Mouse (Mus musculus) kidney, postnatal 0 days (tissue): ENCODE results near the gene Olfr1313. TPM values are rescaled to one million over a fixed set of nuclear protein-coding genes. Genes with fewer than 3 reads are reported as not detected.
"Not testable (repeated sequence)": the region's sequence is repeated elsewhere in the genome, so short reads cannot be mapped to it uniquely, and the experiment has no call there.

Source experiments
- ATAC-seq: fragments of 200-750 bp; cut with Nextera tagmentation; replicated peaks from 2 replicates; pipeline ENCODE4 v1.8.0; 2017; ENCODE audit warnings: low read depth, moderate number of reproducible peaks, moderate TSS enrichment, moderate library complexity; ENCODE audit not compliant: low FRiP score
- DNase-seq: peaks from one replicate; pipeline ENCODE4 v3.0.0-alpha.2; 2016; ENCODE audit warnings: low spot score
- H3K27ac ChIP-seq: fragments of 300-500 bp; sonication (generic); 2 replicates; pipeline ENCODE4 v1.5.1; 2014; ENCODE audit warnings: mild to moderate bottlenecking
- H3K27me3 ChIP-seq: fragments of 300-500 bp; sonication (generic); 2 replicates; pipeline ENCODE4 v1.6.1; 2014; ENCODE audit warnings: low read length, mixed read lengths; ENCODE audit not compliant: insufficient read depth
- H3K36me3 ChIP-seq: fragments of 300-500 bp; sonication (generic); 2 replicates; pipeline ENCODE4 v1.6.1; 2014; ENCODE audit warnings: low read length, mixed read lengths; ENCODE audit not compliant: insufficient read depth
- H3K4me1 ChIP-seq: fragments of 300-500 bp; sonication (generic); replicated peaks from 2 replicates; pipeline ENCODE4 v1.6.1; 2014; ENCODE audit warnings: antibody characterized with exemption, low read length, mixed read lengths; ENCODE audit not compliant: insufficient read depth
- H3K4me2 ChIP-seq: fragments of 300-500 bp; sonication (generic); 2 replicates; pipeline ENCODE4 v1.6.1; 2014; ENCODE audit warnings: mild to moderate bottlenecking, low read length, moderate library complexity, mixed read lengths
- H3K4me3 ChIP-seq: fragments of 300-500 bp; sonication (generic); replicated peaks from 2 replicates; pipeline ENCODE4 v1.5.1; 2014; ENCODE audit warnings: low read depth, low read length
- H3K9ac ChIP-seq: fragments of 300-500 bp; sonication (generic); 2 replicates; pipeline ENCODE4 v1.6.1; 2014; ENCODE audit warnings: low read depth, low read length
- H3K9me3 ChIP-seq: fragments of 300-500 bp; sonication (generic); replicated peaks from 2 replicates; pipeline ENCODE4 v1.6.1; 2016; ENCODE audit warnings: low read length, inconsistent platforms, mixed read lengths
- CTCF ChIP-seq: IDR thresholded peaks from 2 replicates; pipeline ENCODE4 v1.5.1; 2016; ENCODE audit warnings: antibody characterized with exemption, low read depth, mild to moderate bottlenecking, moderate library complexity
- WGBS: fragments of 180-500 bp; shearing (Covaris S2); extraction: QIAGEN DNeasy Blood & Tissue Kit; methylation state at CpG from one replicate; pipeline ENCODE4 v1.1.7; 2014; 5-methylcytosine and 5-hydroxymethylcytosine counted together
- polyA plus RNA-seq: library from polyadenylated mRNA; unstranded; fragments of >200 nt; fragmentation: Nextera tagmentation; extraction: Ambion mirVana; gene quantifications from 2 replicates; pipeline ENCODE4 v1.2.1, GENCODE M21; 2015

Olfr1313 gene
- polyA plus RNA-seq = not detected in 2 replicates

GRCm38 (mm10) chr2:112077743-112078142 is at the start of gene Olfr1313:
TSS of gene Olfr1313 (minus strand) at chr2:112077843.
- no peaks in the 10 kb centered on the region for H3K4me1 ChIP-seq
- H3K9ac ChIP-seq = no peak within 1 kb of the TSS
- DNase-seq = no peak
- H3K4me3 ChIP-seq = no peak within 1 kb of the TSS
- no peak within 1 kb of the TSS for H3K4me2 ChIP-seq
- no peak for ATAC-seq
- H3K27ac ChIP-seq = no peak within 1 kb of the TSS
- TF ChIP-seq CTCF = no peak
- no peaks in the 10 kb centered on the region for H3K9me3 ChIP-seq
- no peaks in the 10 kb centered on the region for H3K36me3 ChIP-seq
- H3K27me3 ChIP-seq = no peaks in the 10 kb centered on the region

GRCm38 (mm10) chr2:112115340-112115739 is 37.7 kb upstream of the Olfr1313 start, which contains the start of gene Olfr1315-ps1:
TSS of gene Olfr1315-ps1 (minus strand) at chr2:112115440.
- no peak for DNase-seq
- Histone ChIP-seq H3K4me1 (no peaks in the 10 kb centered on the region), H3K4me3 (no peak within 1 kb of the TSS), H3K9me3 (no peaks in the 10 kb centered on the region), H3K9ac (no peak within 1 kb of the TSS), H3K36me3 (no peaks in the 10 kb centered on the region), H3K4me2 (no peak within 1 kb of the TSS), H3K27me3 (no peaks in the 10 kb centered on the region), H3K27ac (no peak within 1 kb of the TSS)
- no peak for ATAC-seq
- WGBS = 78% methylated on average over 1 of the region's 1 CpGs
- no peak for TF ChIP-seq CTCF

DNA sequence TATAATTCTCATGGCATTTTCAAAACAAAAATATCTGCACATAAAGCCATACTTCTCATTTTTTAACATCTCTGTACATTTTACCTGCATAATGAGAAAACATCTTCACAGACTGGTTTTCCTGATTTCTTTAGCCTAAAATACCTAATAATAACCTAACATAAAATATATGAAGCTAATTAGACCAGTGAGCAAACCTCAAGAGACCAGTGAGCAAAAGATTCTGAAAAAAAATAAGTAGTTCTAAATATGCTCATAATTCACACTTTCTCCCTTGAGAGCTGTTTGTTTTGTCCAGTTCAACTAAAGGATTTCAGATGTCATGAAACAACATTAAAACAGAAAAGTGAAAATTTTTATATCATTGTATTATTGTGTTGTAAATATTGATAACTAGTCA is 19.0 kb upstream of the Olfr1313 start, which contains the start of gene Olfr1314:
Olfr1314 (minus strand) TSS at position 101 of the 400 bp plus-strand sequence.
- Histone ChIP-seq H3K36me3 (no peaks in the 10 kb centered on the region), H3K4me3 (no peak within 1 kb of the TSS), H3K27me3 (no peaks in the 10 kb centered on the region), H3K27ac (no peak within 1 kb of the TSS), H3K4me1 (no peaks in the 10 kb centered on the region), H3K9ac (no peak within 1 kb of the TSS), H3K4me2 (no peak within 1 kb of the TSS), H3K9me3 (no peaks in the 10 kb centered on the region)
- ATAC-seq (no peak), DNase-seq (no peak)
- TF ChIP-seq CTCF = no peak

GRCm38 (mm10) chr2:112050138-112050537 is 27.5 kb downstream of the Olfr1313 start, which contains the start of gene Olfr1312:
TSS of gene Olfr1312 (minus strand) at chr2:112050238.
- Histone ChIP-seq H3K27me3 (no peaks in the 10 kb centered on the region), H3K4me3 (no peak within 1 kb of the TSS), H3K27ac (no peak within 1 kb of the TSS), H3K9ac (no peak within 1 kb of the TSS), H3K9me3 (no peaks in the 10 kb centered on the region), H3K36me3 (no peaks in the 10 kb centered on the region), H3K4me1 (no peaks in the 10 kb centered on the region), H3K4me2 (no peak within 1 kb of the TSS)
- WGBS = 26% methylated on average over 1 of the region's 1 CpGs
- TF ChIP-seq CTCF = no peak
- ATAC-seq (no peak), DNase-seq (no peak)

DNA sequence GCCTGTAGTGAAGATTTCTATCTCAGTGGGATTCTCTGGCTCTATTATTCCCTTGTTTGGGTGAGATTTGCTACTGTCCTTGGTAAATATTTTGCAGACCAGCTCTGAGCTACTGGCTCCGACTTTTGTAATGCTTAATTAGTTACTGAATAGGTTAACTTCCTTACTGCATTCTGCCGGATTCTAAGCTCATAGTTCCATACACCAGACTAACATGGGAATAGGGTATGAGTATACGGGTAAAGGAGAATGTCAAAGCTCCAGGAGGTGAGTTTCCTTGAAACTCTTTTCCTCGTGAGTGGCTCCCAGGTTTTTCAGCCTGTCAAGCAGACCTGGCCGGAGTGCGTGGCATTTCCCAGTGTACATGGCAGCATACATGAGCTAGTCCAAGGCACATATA is 50.7 kb downstream of the Olfr1313 start:
- H3K9ac ChIP-seq, H3K4me3 ChIP-seq, H3K27me3 ChIP-seq, H3K27ac ChIP-seq, H3K9me3 ChIP-seq, H3K4me1 ChIP-seq, ATAC-seq, H3K4me2 ChIP-seq, H3K36me3 ChIP-seq: not testable (repeated sequence)
- peak; percentile 0 for DNase-seq
- 39% methylated on average over 6 of the region's 6 CpGs for WGBS

GRCm38 (mm10) chr2:112024312-112024711 is 53.3 kb downstream of the Olfr1313 start, which contains the start of gene Olfr1311:
TSS of gene Olfr1311 (minus strand) at chr2:112024412.
- H3K4me1 ChIP-seq = no peaks in the 10 kb centered on the region
- no peak within 1 kb of the TSS for H3K27ac ChIP-seq
- 92% methylated on average over 2 of the region's 2 CpGs for WGBS
- H3K4me2 ChIP-seq = no peak within 1 kb of the TSS
- no peak for TF ChIP-seq CTCF
- H3K4me3 ChIP-seq = no peak within 1 kb of the TSS
- ATAC-seq (no peak), DNase-seq (no peak)
- no peaks in the 10 kb centered on the region for H3K36me3 ChIP-seq
- H3K27me3 ChIP-seq = no peaks in the 10 kb centered on the region
- no peaks in the 10 kb centered on the region for H3K9me3 ChIP-seq
- H3K9ac ChIP-seq = no peak within 1 kb of the TSS

Other genes starting within 250 kb of the Olfr1313 start
- gene Olfr1305, start 200.7 kb downstream of the Olfr1313 start, polyA plus RNA-seq = not detected in 2 replicates
- not detected in 2 replicates for gene Olfr1306, start 161.6 kb downstream of the Olfr1313 start, polyA plus RNA-seq
- gene Olfr1307, start 128.4 kb downstream of the Olfr1313 start, polyA plus RNA-seq = not detected in 2 replicates
- not detected in 2 replicates for gene Olfr1308, start 112.9 kb downstream of the Olfr1313 start, polyA plus RNA-seq
- gene Olfr1309, start 87.6 kb downstream of the Olfr1313 start, polyA plus RNA-seq = not detected in 2 replicates
- gene Olfr1310, start 65.1 kb downstream of the Olfr1313 start, polyA plus RNA-seq = not detected in 2 replicates
- not detected in 2 replicates for gene Olfr1311, start 53.4 kb downstream of the Olfr1313 start, polyA plus RNA-seq
- gene Olfr1312, start 27.6 kb downstream of the Olfr1313 start, polyA plus RNA-seq = not detected in 2 replicates
- gene Olfr1314, start 18.9 kb upstream of the Olfr1313 start, polyA plus RNA-seq = not detected in 2 replicates
- gene Olfr1315-ps1, start 37.6 kb upstream of the Olfr1313 start, polyA plus RNA-seq = not detected in 2 replicates
- gene Olfr1316, start 57.1 kb upstream of the Olfr1313 start, polyA plus RNA-seq = not detected in 2 replicates
- not detected in 2 replicates for gene Olfr1317, start 62.5 kb upstream of the Olfr1313 start, polyA plus RNA-seq
- gene Olfr1318, start 76.4 kb upstream of the Olfr1313 start, polyA plus RNA-seq = 0.10 and 0.11 TPM in 2 replicates
- gene Lpcat4, start 161.6 kb upstream of the Olfr1313 start, polyA plus RNA-seq = 18.5 and 19.7 TPM in 2 replicates
- 0.05 TPM in 2 replicates for gene Nutm1, start 181.4 kb upstream of the Olfr1313 start, polyA plus RNA-seq
- gene Nop10, start 184.1 kb upstream of the Olfr1313 start, polyA plus RNA-seq = 232 and 252 TPM in 2 replicates
- gene Slc12a6, start 188.0 kb upstream of the Olfr1313 start, polyA plus RNA-seq = 7.8 and 8.7 TPM in 2 replicates
- gene Gm21985, start 188.5 kb upstream of the Olfr1313 start, polyA plus RNA-seq = not detected in 2 replicates